Mouse (Mus musculus) adipose tissue, adult 10 weeks (tissue): ENCODE data around the gene Gusb. TPM values are rescaled to one million over a fixed set of nuclear protein-coding genes. Genes with fewer than 3 reads are reported as not detected.

Source experiments
- polyA plus RNA-seq: library from polyadenylated mRNA; stranded (reverse); fragments of 350-450 nt; fragmentation: Illumina TruSeq; extraction: RNeasy Lipid Tissue Mini Kit (QIAGEN cat#74804); gene quantifications from one replicate; pipeline ENCODE4 v1.2.3, GENCODE M21; 2014; ENCODE audit warnings: low read depth, low replicate concordance

The Gusb gene
- 51.7 TPM for polyA plus RNA-seq

GRCm38 (mm10) chr5:130002301-130003146, at the start of gene Gusb:
TSS of gene Gusb (minus strand) at chr5:130003049.

GRCm38 (mm10) chr5:130029142-130029897, 26.5 kb upstream of the Gusb start, which contains the start of the genes Asl and Crcp:
TSS of gene Asl (minus strand) at chr5:130029247.
TSS of gene Crcp (plus strand) at chr5:130029290.

GRCm38 (mm10) chr5:129941495-129942045, 61.3 kb downstream of the Gusb start, which contains the start of gene Vkorc1l1:
TSS of gene Vkorc1l1 (plus strand) at chr5:129941970.

Other genes starting within 250 kb of the Gusb start
- 37.1 TPM for gene Psph, start 215.6 kb downstream of the Gusb start, polyA plus RNA-seq
- gene Sumf2, start 156.1 kb downstream of the Gusb start, polyA plus RNA-seq, result 34.2 TPM
- gene Chchd2, start 115.6 kb downstream of the Gusb start, polyA plus RNA-seq, result 523 TPM
- 6.5 TPM for gene Zbed5, start 107.3 kb downstream of the Gusb start, polyA plus RNA-seq
- 14.6 TPM for gene Phkg1, start 104.5 kb downstream of the Gusb start, polyA plus RNA-seq
- gene Nupr1l, start 94.5 kb downstream of the Gusb start, polyA plus RNA-seq, result 23.8 TPM
- gene Vkorc1l1, start 61.1 kb downstream of the Gusb start, polyA plus RNA-seq, result 55.4 TPM
- 76.8 TPM for gene Asl, start 26.2 kb upstream of the Gusb start, polyA plus RNA-seq
- 30.6 TPM for gene Crcp, start 26.2 kb upstream of the Gusb start, polyA plus RNA-seq
- 34.7 TPM for gene Tpst1, start 70.3 kb upstream of the Gusb start, polyA plus RNA-seq
- 5.0 TPM for gene Kctd7, start 141.8 kb upstream of the Gusb start, polyA plus RNA-seq
- gene Rabgef1, start 168.7 kb upstream of the Gusb start, polyA plus RNA-seq, result 31.3 TPM
- 43.4 TPM for gene Tmem248, start 214.0 kb upstream of the Gusb start, polyA plus RNA-seq